In genomic region chr17:43567593-43567991, GRCm38 (mm10) we compare ENCODE assay signal across 9 mouse cellular contexts. TPM values are rescaled to one million over a fixed set of nuclear protein-coding genes. Genes with fewer than 3 reads are reported as not detected.
A peak's percentile ranks its signal among the peaks of the same experiment; 100 is the strongest.
DNase-seq lines count a peak whose midpoint lies in the region; ATAC-seq and TF ChIP-seq lines count a peak whose summit lies in the region.
"Had no signal": no experiment of that assay in that cellular context is flagged by ENCODE, and none has a peak within 500 bp of the region (broad histone marks: within the 10 kb centered on the region; RNA-seq: fewer than 3 reads in every experiment).

No protein-coding gene starts in this region.

- no peaks in the 10 kb centered on the region for H3K27me3 ChIP-seq in lung, embryonic 14.5 days (ENCODE audit: insufficient read depth, low read length)
- no peaks in the 10 kb centered on the region for H3K27me3 ChIP-seq in forebrain, embryonic 11.5 days (ENCODE audit: control insufficient read depth, insufficient read depth, low read length)
- H3K27me3 ChIP-seq in intestine, postnatal 0 days (replicated peaks; ENCODE audit: control insufficient read depth, insufficient read depth, low read length), result no peaks in the 10 kb centered on the region
- H3K27me3 ChIP-seq in neural tube, embryonic 14.5 days (ENCODE audit: control insufficient read depth, insufficient read depth, low read length), result no peaks in the 10 kb centered on the region

- no peaks in the 10 kb centered on the region for H3K9me3 ChIP-seq in lung, embryonic 14.5 days (ENCODE audit: low read depth, low read length)
- no peaks in the 10 kb centered on the region for H3K9me3 ChIP-seq in forebrain, embryonic 11.5 days (ENCODE audit: control insufficient read depth, low read length)
- no peaks in the 10 kb centered on the region for H3K9me3 ChIP-seq in intestine, postnatal 0 days (ENCODE audit: control insufficient read depth)
- no peaks in the 10 kb centered on the region for H3K9me3 ChIP-seq in neural tube, embryonic 14.5 days (ENCODE audit: control insufficient read depth, low read length)

- no peak overlapping the region; the same call in 1 of the 2 replicates for H3K27ac ChIP-seq in lung, embryonic 14.5 days (ENCODE audit: low read depth)
- H3K27ac ChIP-seq in forebrain, embryonic 11.5 days (ENCODE audit: low read depth, low read length), result no peak overlapping the region
- no peak overlapping the region for H3K27ac ChIP-seq in intestine, postnatal 0 days (ENCODE audit: low read depth, low read length)
- no peak overlapping the region for H3K27ac ChIP-seq in neural tube, embryonic 14.5 days (ENCODE audit: low read depth, low read length)

- 6% methylated on average over 12 of the region's 12 CpGs for WGBS in lung, embryonic 14.5 days
- 6% methylated on average over 12 of the region's 12 CpGs for WGBS in forebrain, embryonic 11.5 days
- 19% methylated on average over 12 of the region's 12 CpGs for WGBS in intestine, postnatal 0 days
- 7% methylated on average over 12 of the region's 12 CpGs for WGBS in neural tube, embryonic 14.5 days

- peak overlapping the region; percentile 87 for H3K4me2 ChIP-seq in lung, embryonic 14.5 days
- H3K4me2 ChIP-seq in forebrain, embryonic 11.5 days (ENCODE audit: low read depth, low read length, severe bottlenecking), result peak overlapping the region; percentile 76
- H3K4me2 ChIP-seq in intestine, postnatal 0 days (replicated peaks; ENCODE audit: low read depth), result peak overlapping the region; percentile 87
- H3K4me2 ChIP-seq in neural tube, embryonic 14.5 days (ENCODE audit: low read depth, low read length), result peak overlapping the region; percentile 83

- peak; percentile 52 for DNase-seq in lung, embryonic 14.5 days
- DNase-seq in lung, postnatal 14 days, result no peak
- no peak for DNase-seq in forebrain, embryonic 11.5 days (ENCODE audit: low spot score)
- no peak for DNase-seq in adrenal gland, postnatal 10 days
- no peak for DNase-seq in adipocyte (ENCODE audit: low spot score)
- DNase-seq in T-cell, adult 2 months (ENCODE audit: low spot score), result no peak

- H3K9ac ChIP-seq in lung, embryonic 14.5 days, result peak overlapping the region; percentile 56
- peak overlapping the region; percentile 51 for H3K9ac ChIP-seq in forebrain, embryonic 11.5 days (ENCODE audit: low read length)
- no peak overlapping the region for H3K9ac ChIP-seq in intestine, postnatal 0 days (ENCODE audit: low read depth, low read length)
- peak overlapping the region; percentile 54; the same call in 1 of the 2 replicates for H3K9ac ChIP-seq in neural tube, embryonic 14.5 days (replicated peaks; ENCODE audit: low read depth, low read length)

- ATAC-seq in lung, embryonic 14.5 days (ENCODE audit: insufficient read depth), result peak; percentile 65
- peak; percentile 73 for ATAC-seq in forebrain, embryonic 11.5 days (replicated peaks; ENCODE audit: low FRiP score)
- ATAC-seq in intestine, postnatal 0 days, result no peak
- peak; percentile 58 for ATAC-seq in neural tube, embryonic 14.5 days (ENCODE audit: low read depth)

- no peaks in the 10 kb centered on the region for H3K36me3 ChIP-seq in lung, embryonic 14.5 days (ENCODE audit: insufficient read depth)
- no peaks in the 10 kb centered on the region for H3K36me3 ChIP-seq in forebrain, embryonic 11.5 days (ENCODE audit: control insufficient read depth, insufficient read depth, low read length)
- no peaks in the 10 kb centered on the region for H3K36me3 ChIP-seq in intestine, postnatal 0 days (ENCODE audit: control insufficient read depth, insufficient read depth)
- H3K36me3 ChIP-seq in neural tube, embryonic 14.5 days (ENCODE audit: control insufficient read depth, insufficient read depth, low read length), result no peaks in the 10 kb centered on the region

- no peaks in the 10 kb centered on the region for H3K4me1 ChIP-seq in lung, embryonic 14.5 days (ENCODE audit: insufficient read depth)
- peaks cover 2% of the 10 kb centered on the region; the same call in 1 of the 2 replicates for H3K4me1 ChIP-seq in forebrain, embryonic 11.5 days (replicated peaks; ENCODE audit: control insufficient read depth, insufficient read depth, low read length)
- no peaks in the 10 kb centered on the region for H3K4me1 ChIP-seq in intestine, postnatal 0 days (replicated peaks; ENCODE audit: control insufficient read depth, insufficient read depth, low read length)
- H3K4me1 ChIP-seq in neural tube, embryonic 14.5 days (ENCODE audit: control insufficient read depth, insufficient read depth, low read length), result 0 out of 2 replicates have a peak, but pooled peaks cover 2% of the 10 kb centered on the region

- TF ChIP-seq CTCF in lung, embryonic 14.5 days (IDR thresholded peaks at IDR 0.05; ENCODE audit: low read depth), result no peak
- no peak for TF ChIP-seq CTCF in intestine, postnatal 0 days (IDR thresholded peaks at IDR 0.05; ENCODE audit: low read depth)

- peak overlapping the region; percentile 43 for H3K4me3 ChIP-seq in lung, embryonic 14.5 days (ENCODE audit: low read depth, low read length)
- peak overlapping the region; percentile 44 for H3K4me3 ChIP-seq in forebrain, embryonic 11.5 days (ENCODE audit: low read depth, low read length)
- peak overlapping the region; percentile 44; the same call in 1 of the 2 replicates for H3K4me3 ChIP-seq in intestine, postnatal 0 days (ENCODE audit: low read depth, low read length)
- H3K4me3 ChIP-seq in neural tube, embryonic 14.5 days (ENCODE audit: low read depth, low read length), result peak overlapping the region; percentile 43

RNA-seq across cellular contexts. Expression of gene Pla2g7, which starts 0.3 kb away (rescaled TPM):
- polyA plus RNA-seq in lung, embryonic 14.5 days (2014; fragmentation: Nextera tagmentation; extraction: Ambion mirVana), result 13.9 and 14.9 TPM in 2 replicates
- polyA plus RNA-seq in forebrain, embryonic 11.5 days (2014; fragmentation: Nextera tagmentation; extraction: Ambion mirVana), result 2.9 and 3.3 TPM in 2 replicates
- 27.9 and 31.9 TPM in 2 replicates for polyA plus RNA-seq in intestine, postnatal 0 days (2015; fragmentation: Nextera tagmentation; extraction: Ambion mirVana)
- 62.3 and 66.9 TPM in 2 replicates for polyA plus RNA-seq in neural tube, embryonic 14.5 days (2014; fragmentation: Nextera tagmentation; extraction: Ambion mirVana)
- total RNA-seq in adrenal gland, postnatal 10 days (2021), result 10 to 100 TPM; 24.5 to 26.7 TPM

RNA-seq across cellular contexts. Expression of gene Ankrd66, which starts 24.2 kb away (rescaled TPM):
- 0.28 and 0.38 TPM in 2 replicates for polyA plus RNA-seq in lung, embryonic 14.5 days (2014; fragmentation: Nextera tagmentation; extraction: Ambion mirVana)
- polyA plus RNA-seq in forebrain, embryonic 11.5 days (2014; fragmentation: Nextera tagmentation; extraction: Ambion mirVana), result 0.35 TPM in 1 of 2 replicates, not detected in the other
- 0.83 and 0.94 TPM in 2 replicates for polyA plus RNA-seq in intestine, postnatal 0 days (2015; fragmentation: Nextera tagmentation; extraction: Ambion mirVana)
- polyA plus RNA-seq in neural tube, embryonic 14.5 days (2014; fragmentation: Nextera tagmentation; extraction: Ambion mirVana), result 0.25 and 0.48 TPM in 2 replicates
- total RNA-seq in adrenal gland, postnatal 10 days (2021), result not detected
- total RNA-seq: gastrocnemius, adult 8-10 months had no signal
